Mouse (Mus musculus) gonadal fat pad, adult 2 months (tissue): ENCODE measurements around the gene Mpp3. TPM values are rescaled to one million over a fixed set of nuclear protein-coding genes. Genes with fewer than 3 reads are reported as not detected.

ENCODE experiments used
- DNase-seq: peaks from one replicate; pipeline ENCODE4 v3.0.0-alpha.2; 2012; ENCODE audit warnings: low read depth
- polyA plus RNA-seq: library from polyadenylated mRNA; depleted of rRNA; stranded (reverse); fragments of >200 nt; gene quantifications from 2 replicates; pipeline ENCODE4 v1.2.3, GENCODE M21; 2012

Mpp3 gene
- polyA plus RNA-seq, 1 experiment, result 37.9 TPM

- no peak for DNase-seq
These were observed 51.3 kb downstream of the Mpp3 start for GRCm38 (mm10) chr11:101976949-101977348.

- no peak for DNase-seq
These were observed 53.3 kb downstream of the Mpp3 start for GRCm38 (mm10) chr11:101974923-101975322.

GRCm38 (mm10) chr11:101974181-101974580 is 54.1 kb downstream of the Mpp3 start:
- no peak for DNase-seq

- DNase-seq, result no peak
These were observed 54.8 kb downstream of the Mpp3 start for GRCm38 (mm10) chr11:101973496-101973895.

GRCm38 (mm10) chr11:101972651-101973050 is 55.6 kb downstream of the Mpp3 start:
- no peak for DNase-seq

- DNase-seq, result no peak
These were observed 56.2 kb downstream of the Mpp3 start for GRCm38 (mm10) chr11:101972097-101972496.

- DNase-seq, result no peak
These were observed 56.9 kb downstream of the Mpp3 start for GRCm38 (mm10) chr11:101971410-101971809.

GRCm38 (mm10) chr11:101969835-101970234 is 58.4 kb downstream of the Mpp3 start:
- no peak for DNase-seq

- DNase-seq, result no peak
These were observed 59.5 kb downstream of the Mpp3 start for GRCm38 (mm10) chr11:101968791-101969190.

- no peak for DNase-seq
These were observed 60.0 kb downstream of the Mpp3 start for GRCm38 (mm10) chr11:101968311-101968710.

- DNase-seq, result no peak
These were observed 61.2 kb downstream of the Mpp3 start, which contains the start of gene Sost for GRCm38 (mm10) chr11:101966965-101967614. Gene Sost, minus strand, starts transcription at chr11:101967015.

GRCm38 (mm10) chr11:101965553-101965952 is 62.7 kb downstream of the Mpp3 start:
- DNase-seq, result no peak

- no peak for DNase-seq
These were observed 63.6 kb downstream of the Mpp3 start for GRCm38 (mm10) chr11:101964647-101965046.

GRCm38 (mm10) chr11:101963473-101964291 is 64.6 kb downstream of the Mpp3 start:
- DNase-seq, result no peak

GRCm38 (mm10) chr11:101963043-101963442 is 65.2 kb downstream of the Mpp3 start:
- DNase-seq, result no peak

GRCm38 (mm10) chr11:101957476-101957875 is 70.8 kb downstream of the Mpp3 start:
- no peak for DNase-seq

GRCm38 (mm10) chr11:101953441-101953840 is 74.8 kb downstream of the Mpp3 start:
- no peak for DNase-seq

- DNase-seq, result no peak
These were observed 75.5 kb downstream of the Mpp3 start for GRCm38 (mm10) chr11:101952541-101953341.

GRCm38 (mm10) chr11:101950021-101950420 is 78.2 kb downstream of the Mpp3 start:
- no peak for DNase-seq
